Mouse (Mus musculus): ENCODE data around the gene Apol8.

DNA sequence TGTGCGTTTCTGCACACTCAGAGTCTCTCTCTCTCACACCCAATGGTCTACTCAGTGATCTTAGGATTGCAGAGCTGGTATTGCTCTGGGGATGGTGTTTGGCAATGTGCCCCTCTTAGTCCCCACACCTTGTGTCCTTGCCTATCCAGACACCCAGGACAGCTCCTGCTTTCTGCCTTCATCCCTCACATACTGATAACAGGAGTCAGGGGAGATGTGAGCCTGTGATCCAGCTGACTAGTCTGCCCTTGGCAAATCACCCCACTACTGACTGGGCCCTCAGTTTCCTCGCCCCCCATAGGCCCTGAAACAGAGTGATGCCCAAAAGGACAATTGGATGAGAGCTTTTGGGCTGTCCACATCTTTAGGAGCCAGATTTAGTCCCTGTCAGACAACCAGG lies 722 bp downstream of the Apol8 start:
- TF ChIP-seq CTCF (IDR thresholded peaks at IDR 0.05; ENCODE audit: extremely low read depth, insufficient read depth, low read length) (no peak), POLR2A (IDR thresholded peaks at IDR 0.05; ENCODE audit: extremely low read depth, insufficient read depth, low read length) (no peak)
